Mouse (Mus musculus) spleen, postnatal 36 days (tissue): ENCODE measurements around the gene Ube2a.

Experiments used
- DNase-seq, 2 experiments: peaks; one replicate each; pipeline ENCODE4 v3.0.0; 2022; ENCODE audit warnings: low spot score in 2 of 2, mixed read lengths in 1 of 2

Gene Ube2a

DNA sequence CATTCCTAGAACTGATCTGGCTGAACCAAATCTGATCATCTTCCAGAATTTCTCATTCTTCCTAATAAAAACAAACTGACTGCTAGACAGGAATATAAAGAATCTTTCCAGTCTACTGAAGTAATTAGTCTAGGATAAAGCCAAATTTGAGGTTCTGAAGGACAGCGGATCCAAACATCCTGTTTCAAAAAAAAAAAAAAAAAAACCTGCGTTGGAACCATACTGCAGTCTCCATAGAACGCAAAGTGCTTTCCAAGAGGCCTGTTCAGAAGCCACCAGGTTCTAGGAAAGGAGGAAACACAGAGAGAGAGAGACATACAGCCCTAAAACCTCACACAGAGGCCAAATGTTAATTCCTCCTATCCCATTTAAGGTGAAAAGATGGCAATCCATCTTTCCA lies 28.0 kb downstream of the Ube2a start:
- no peak for DNase-seq

DNA sequence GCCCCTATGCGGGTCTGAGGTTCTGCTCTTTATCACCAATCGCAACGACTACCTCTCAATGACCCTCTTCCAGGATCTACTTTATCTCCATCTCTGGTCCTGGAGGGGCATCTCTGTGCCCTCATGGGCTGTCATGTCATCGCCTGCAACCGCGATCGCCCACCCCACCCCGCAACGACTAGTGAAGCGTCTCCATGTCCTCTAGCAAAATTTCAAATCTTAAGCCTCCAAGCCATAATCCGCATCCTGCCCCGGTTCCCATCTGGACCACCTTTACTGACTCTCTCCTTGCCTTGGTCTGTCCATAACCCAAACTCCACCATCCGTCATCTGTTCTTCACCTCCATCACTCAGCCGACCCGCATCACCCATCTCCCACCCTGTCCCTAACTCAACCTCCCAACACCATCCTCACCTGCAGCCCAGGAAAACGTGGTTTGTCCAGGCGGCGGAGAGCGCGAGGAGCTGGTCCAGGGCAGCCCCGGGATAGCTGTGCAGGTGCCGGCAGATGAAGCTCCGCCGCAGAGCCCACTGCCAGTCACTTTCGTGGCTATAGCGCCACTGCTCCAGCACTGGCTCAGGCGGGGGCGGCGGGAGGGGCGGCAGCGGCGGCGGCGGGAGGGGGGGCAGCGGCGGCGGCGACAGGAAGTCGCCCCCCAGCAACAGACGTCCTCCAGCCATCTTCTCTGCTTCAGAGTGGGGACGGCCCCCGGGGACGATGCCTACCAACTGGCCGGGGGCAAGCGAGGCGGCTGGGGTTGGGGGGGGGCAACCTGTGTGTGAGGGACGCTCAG lies 28.8 kb downstream of the Ube2a start, which contains the start of gene Nkrf:
TSS of gene Nkrf (minus strand) at position 579 of the 794 bp plus-strand sequence.
- DNase-seq = peak; percentile 10 to 23

DNA sequence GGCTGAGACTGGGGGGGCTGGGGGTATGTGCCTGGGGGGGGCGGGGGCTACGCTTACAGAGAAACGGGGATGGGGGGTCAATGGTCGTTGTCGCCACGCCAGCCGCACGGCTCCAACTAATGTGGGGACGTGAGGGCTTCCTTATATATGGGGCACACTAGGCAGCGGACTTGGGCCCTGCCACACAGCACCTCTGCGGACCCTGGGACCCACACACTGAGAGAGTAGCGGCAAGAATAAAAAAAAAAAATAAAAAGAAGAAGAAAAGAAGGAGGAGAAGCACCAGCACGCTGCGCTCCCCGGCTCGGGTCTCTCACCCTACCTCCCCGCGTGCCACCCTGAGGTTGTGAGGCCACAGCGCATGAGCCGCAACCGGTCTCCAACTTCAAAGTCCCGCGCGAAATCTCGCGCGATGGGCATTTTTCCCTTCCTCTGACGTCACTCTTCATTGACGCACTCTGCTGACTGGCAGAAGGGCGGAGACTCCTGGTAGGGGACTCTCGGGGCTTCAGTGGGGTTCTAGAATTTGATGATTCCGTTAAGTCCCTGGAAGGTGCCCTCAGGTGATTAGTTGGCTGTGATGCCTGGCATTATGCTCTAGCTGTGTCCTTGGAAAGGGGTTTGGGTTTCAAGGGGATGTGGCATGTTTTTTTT lies 29.5 kb downstream of the Ube2a start:
- peak; percentile 89 to 91 for DNase-seq

DNA sequence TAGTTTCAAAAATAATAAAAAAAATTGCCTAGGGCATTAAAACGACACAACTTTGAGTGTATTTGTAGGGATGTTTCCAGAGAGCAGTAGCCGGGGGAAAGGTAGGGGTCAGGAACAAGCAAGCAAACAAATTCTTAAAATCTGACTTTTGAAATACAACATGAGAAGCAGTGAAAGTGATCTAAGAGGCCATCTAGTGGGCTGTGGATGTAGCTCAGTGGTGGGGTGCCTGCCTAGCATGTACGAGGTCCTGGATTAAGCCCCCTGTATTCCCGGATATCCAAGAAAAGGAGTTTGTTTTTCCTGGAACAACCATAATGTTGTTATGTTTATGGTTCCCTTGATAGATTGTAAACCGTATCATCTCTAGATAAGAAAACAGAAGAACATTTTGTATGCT lies 32.8 kb downstream of the Ube2a start:
- DNase-seq = no peak

DNA sequence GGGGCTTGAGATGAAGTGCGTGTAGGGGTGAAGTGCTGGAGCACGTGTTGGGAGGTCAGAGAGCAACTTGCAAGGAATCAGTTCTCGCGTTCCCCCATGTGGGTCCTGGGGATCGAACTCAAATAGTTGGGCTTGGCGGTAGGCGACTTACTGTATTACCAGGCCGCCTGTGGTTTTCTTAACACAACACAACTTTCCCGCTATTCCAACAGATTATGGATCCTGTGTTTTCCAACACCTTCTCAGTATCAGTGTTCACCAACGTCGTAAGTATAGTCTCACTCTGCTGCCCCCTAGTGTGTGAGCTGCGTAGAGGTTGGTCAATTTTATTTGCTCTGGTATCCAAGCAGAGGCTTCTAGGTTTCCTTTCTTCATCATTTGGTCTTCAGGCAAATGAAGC lies 37.6 kb downstream of the Ube2a start:
- peak; percentile 12 to 27 for DNase-seq

DNA sequence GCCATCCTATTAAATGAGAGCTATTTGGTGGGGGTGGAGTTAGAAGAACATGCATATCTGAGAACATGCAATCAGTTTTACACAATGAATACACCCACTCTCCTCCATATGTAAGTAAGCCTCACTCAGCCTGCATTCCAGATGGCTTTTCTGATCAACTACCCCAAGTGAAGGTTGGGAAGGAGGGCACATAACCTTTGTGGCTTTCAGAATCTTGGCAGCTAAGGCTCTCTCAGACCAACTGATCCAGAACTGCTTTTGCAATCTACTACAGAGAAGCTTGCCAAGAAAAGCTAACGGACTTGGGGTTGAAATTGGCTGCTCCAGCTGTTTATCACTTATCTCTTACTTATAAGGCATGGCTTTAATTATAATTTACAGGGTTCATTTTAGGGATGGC lies 44.0 kb downstream of the Ube2a start:
- no peak for DNase-seq

DNA sequence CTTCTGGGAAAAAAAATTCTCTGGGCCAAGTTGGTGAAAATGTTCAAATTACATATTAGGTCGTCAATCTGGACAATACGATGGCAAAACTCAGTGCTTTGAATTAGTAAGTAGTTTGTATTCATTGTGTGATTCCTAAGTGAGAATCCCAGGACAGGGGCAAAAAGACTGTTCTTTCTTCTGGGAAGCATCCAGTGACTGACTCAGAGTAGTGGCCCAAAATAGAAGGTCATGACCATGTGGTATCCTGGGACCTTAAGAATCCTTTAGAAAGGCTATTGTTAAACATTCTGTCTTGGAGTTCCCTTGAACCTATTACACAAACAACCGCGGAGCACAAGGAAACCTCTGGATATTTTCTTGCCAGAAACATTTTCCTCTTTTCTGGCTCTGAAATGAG lies 47.6 kb downstream of the Ube2a start:
- no peak for DNase-seq

DNA sequence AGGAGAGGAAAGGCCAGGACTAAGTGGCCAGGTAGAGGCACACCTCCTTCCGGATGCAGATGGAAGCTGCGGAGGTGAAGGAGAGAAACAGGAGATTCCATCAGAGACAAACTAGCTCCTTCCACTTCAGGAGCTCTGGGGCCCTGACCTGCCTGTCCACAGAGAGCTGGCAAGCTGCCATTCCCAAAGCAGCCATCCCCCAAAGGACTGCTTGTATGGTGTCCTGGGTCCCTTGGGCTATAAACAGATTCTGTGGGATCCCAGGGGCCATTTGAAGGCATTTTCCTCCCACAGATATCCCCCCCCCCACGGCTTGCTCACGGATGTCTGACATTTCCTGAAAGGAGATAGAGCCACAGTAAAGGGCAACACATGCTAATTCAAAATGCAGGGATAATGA lies 55.1 kb downstream of the Ube2a start:
- DNase-seq = no peak

DNA sequence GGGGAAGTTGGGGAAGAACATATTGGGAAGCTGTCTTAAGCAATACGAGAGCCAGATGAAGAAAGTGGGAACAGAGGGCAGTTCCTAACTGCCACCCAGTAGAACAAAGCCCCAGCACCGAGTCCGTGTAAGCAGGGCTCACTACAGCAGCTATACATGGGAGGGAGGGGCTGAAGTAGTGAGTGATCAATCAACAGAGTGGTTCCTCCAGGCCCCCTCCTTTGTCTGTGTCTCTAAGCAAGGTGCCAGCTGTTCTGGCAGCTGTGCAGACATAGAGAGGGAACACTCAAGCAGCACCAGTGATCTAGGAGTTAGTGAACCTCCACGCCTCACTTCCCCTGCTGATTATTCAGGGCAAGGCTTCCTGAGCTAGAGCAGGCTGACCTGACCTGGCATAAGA lies 56.0 kb downstream of the Ube2a start:
- no peak for DNase-seq

DNA sequence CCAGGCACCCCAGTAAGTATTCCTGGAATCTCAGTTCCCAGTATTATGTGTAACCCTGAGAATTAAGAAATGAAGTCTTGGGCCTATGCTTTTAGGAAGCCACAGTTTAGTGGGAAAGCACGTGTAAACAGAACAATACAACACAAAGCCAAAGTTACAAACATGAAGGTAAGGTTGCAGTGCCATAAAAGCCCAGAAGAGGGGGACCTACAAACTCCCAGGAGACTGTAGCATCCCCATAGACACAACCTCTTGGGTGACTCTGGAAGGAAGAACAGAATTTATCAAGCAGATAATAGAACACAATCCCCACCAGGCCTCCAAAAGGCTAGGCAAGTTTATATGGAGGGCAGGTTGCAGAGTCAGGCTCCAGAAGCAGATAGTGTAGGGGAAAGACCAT lies 56.9 kb downstream of the Ube2a start:
- DNase-seq = no peak
